Mouse (Mus musculus): ENCODE results near the gene Arfgef3.

DNA sequence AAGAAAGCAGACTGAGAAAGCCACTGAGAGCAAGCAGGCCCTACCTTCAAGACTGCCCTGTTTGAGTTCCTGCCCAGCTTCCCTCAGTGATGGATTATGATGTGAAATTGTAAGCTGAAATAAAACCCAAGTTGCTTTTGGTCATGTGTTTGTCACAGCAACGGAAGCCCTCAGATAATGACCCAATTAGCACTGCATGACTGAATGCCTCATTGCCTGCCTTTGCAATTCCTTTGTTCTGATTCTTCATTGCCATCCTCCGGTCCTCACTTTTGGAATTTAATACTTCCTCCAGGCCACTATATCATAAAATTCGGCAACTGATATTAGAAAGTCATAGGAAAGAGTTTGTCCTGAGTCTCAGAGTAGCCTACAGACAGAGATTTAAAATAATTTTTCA is 33.8 kb upstream of the Arfgef3 start:
- TF ChIP-seq CTCF (conservative IDR thresholded peaks at IDR 0.05; ENCODE audit: low read length) (no peak), NANOG (IDR thresholded peaks at IDR 0.05; ENCODE audit: borderline replicate concordance, low read length) (no peak), POU5F1 (IDR thresholded peaks at IDR 0.05; ENCODE audit: borderline replicate concordance, low read length) (no peak)
